Mouse (Mus musculus) heart, embryonic 15.5 days (tissue): ENCODE results near the gene Dock3. TPM values are rescaled to one million over a fixed set of nuclear protein-coding genes. Genes with fewer than 3 reads are reported as not detected.

Source experiments
- ATAC-seq: fragments of 200-750 bp; cut with Nextera tagmentation; replicated peaks from 2 replicates; pipeline ENCODE4 v1.8.0; 2017; ENCODE audit warnings: low read depth, moderate TSS enrichment; ENCODE audit not compliant: insufficient number of reproducible peaks, insufficient read depth, low FRiP score
- H3K27ac ChIP-seq: fragments of 300-500 bp; sonication (generic); 2 replicates; pipeline ENCODE4 v1.5.1; 2015; ENCODE audit warnings: mild to moderate bottlenecking, inconsistent platforms
- H3K27me3 ChIP-seq: fragments of 300-500 bp; sonication (generic); 2 replicates; pipeline ENCODE4 v1.6.1; 2015; ENCODE audit warnings: inconsistent platforms
- H3K36me3 ChIP-seq: fragments of 300-500 bp; sonication (generic); 2 replicates; pipeline ENCODE4 v1.6.1; 2015; ENCODE audit warnings: mild to moderate bottlenecking, inconsistent platforms
- H3K4me1 ChIP-seq: fragments of 300-500 bp; sonication (generic); replicated peaks from 2 replicates; pipeline ENCODE4 v1.6.1; 2015; ENCODE audit warnings: inconsistent platforms
- H3K4me2 ChIP-seq: fragments of 300-500 bp; sonication (generic); 2 replicates; pipeline ENCODE4 v1.6.1; 2015; ENCODE audit warnings: inconsistent platforms, mild to moderate bottlenecking, moderate library complexity
- H3K4me3 ChIP-seq: fragments of 300-500 bp; sonication (generic); 2 replicates; pipeline ENCODE4 v1.5.1; 2015; ENCODE audit warnings: mild to moderate bottlenecking, inconsistent platforms
- H3K9ac ChIP-seq: fragments of 300-500 bp; sonication (generic); 2 replicates; pipeline ENCODE4 v1.6.1; 2015; ENCODE audit warnings: mild to moderate bottlenecking, inconsistent platforms
- H3K9me3 ChIP-seq: fragments of 300-500 bp; sonication (generic); replicated peaks from 2 replicates; pipeline ENCODE4 v1.6.1; 2016; ENCODE audit warnings: inconsistent platforms
- WGBS: fragments of 180-500 bp; shearing (Covaris S2); methylation state at CpG from one replicate; pipeline ENCODE4 v1.1.7; 2015; ENCODE audit warnings: mixed read lengths; 5-methylcytosine and 5-hydroxymethylcytosine counted together
- polyA plus RNA-seq: library from polyadenylated mRNA; unstranded; fragments of >200 nt; fragmentation: Nextera tagmentation; extraction: Ambion mirVana; gene quantifications from 2 replicates; pipeline ENCODE4 v1.2.1, GENCODE M21; 2015

Dock3 gene
- polyA plus RNA-seq, 1 experiment from 2014 or later = 0.11 TPM

- no peak overlapping the region for H3K9ac ChIP-seq
- H3K4me2 ChIP-seq = no peak overlapping the region
- no peaks in the 10 kb centered on the region for H3K36me3 ChIP-seq
- H3K27ac ChIP-seq = no peak overlapping the region
- H3K4me3 ChIP-seq = no peak overlapping the region
- no peaks in the 10 kb centered on the region for H3K4me1 ChIP-seq
- no peaks in the 10 kb centered on the region for H3K27me3 ChIP-seq
- no peak for ATAC-seq
- H3K9me3 ChIP-seq = no peaks in the 10 kb centered on the region
- 71% methylated on average over 4 of the region's 4 CpGs for WGBS
Observed at GRCm38 (mm10) chr9:107009841-107010240, 221.9 kb downstream of the Dock3 start.

DNA sequence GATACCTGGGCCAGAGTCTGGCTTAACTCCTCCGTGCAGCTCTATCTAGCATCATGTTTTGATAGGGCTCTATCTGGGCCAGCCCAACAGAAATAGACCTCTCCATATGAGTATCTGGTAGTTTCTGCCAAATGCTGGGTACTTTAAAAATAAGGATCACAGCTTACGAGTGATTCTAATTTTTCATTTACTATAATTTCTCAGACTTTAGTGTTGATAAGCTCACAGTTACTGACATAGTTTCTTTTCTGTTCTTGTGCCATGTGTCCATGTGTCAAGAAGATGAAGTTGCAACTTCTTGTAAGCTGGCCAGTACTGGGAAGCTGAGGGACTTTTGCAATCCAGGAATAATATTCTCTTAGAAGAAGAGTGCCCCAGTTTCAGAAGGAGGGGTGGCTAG lies 228.5 kb downstream of the Dock3 start:
- Histone ChIP-seq H3K4me3 (no peak overlapping the region), H3K27ac (no peak overlapping the region), H3K27me3 (no peaks in the 10 kb centered on the region), H3K9me3 (no peaks in the 10 kb centered on the region), H3K9ac (no peak overlapping the region), H3K4me1 (no peaks in the 10 kb centered on the region), H3K4me2 (no peak overlapping the region), H3K36me3 (no peaks in the 10 kb centered on the region)
- WGBS = 53% methylated on average over 2 of the region's 2 CpGs
- ATAC-seq = no peak

DNA sequence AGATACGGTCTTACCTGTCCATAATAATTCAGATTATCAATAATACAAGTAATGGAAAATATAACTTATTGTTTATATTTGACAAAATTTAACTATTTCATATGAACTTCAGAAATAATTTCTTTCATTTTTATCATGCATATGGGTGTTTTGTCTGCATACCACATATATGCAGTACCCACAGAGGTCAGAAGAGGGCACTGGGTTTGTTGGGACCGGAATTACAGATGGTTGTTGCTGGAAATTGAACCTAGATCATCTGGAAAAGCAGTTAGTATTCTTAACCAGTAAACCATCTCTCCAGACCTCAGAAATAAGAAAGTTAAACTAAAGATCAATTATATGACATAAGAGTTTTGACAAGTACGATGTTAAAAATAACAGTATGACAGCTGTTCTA lies 261.0 kb downstream of the Dock3 start:
- Histone ChIP-seq H3K9me3 (no peaks in the 10 kb centered on the region), H3K9ac (no peak overlapping the region), H3K27me3 (0 out of 2 replicates have a peak, but pooled peaks cover 5% of the 10 kb centered on the region), H3K4me3 (no peak overlapping the region), H3K4me2 (no peak overlapping the region), H3K4me1 (no peaks in the 10 kb centered on the region), H3K36me3 (no peaks in the 10 kb centered on the region), H3K27ac (no peak overlapping the region)
- ATAC-seq = no peak
- 56% methylated on average over 3 of the region's 3 CpGs for WGBS

DNA sequence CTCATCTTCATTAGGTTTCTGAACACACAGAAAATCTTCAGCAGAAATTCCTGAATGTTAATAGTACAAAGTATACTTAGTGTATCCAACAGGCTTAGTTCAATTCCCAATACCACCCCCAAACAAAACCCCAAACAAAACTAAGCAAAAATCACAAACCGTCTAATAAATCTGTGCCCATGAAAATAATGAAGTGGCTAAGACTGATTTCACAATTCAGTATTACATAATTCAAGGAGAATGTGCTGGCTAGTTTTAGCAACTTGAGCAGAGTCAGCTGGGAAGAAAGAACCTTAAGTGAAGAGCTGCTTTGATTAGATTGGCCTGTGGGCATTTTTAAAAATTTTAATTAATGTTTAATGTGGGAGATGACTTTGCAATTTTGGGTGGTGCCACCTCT lies 273.3 kb downstream of the Dock3 start:
- no peak overlapping the region for H3K4me2 ChIP-seq
- no peak overlapping the region for H3K27ac ChIP-seq
- H3K4me1 ChIP-seq = no peaks in the 10 kb centered on the region
- no peak overlapping the region for H3K4me3 ChIP-seq
- 68% methylated on average over 1 of the region's 1 CpGs for WGBS
- no peaks in the 10 kb centered on the region for H3K36me3 ChIP-seq
- no peaks in the 10 kb centered on the region for H3K27me3 ChIP-seq
- H3K9ac ChIP-seq = no peak overlapping the region
- H3K9me3 ChIP-seq = no peaks in the 10 kb centered on the region
- ATAC-seq = no peak

- H3K27me3 ChIP-seq = no peaks in the 10 kb centered on the region
- H3K27ac ChIP-seq = no peak overlapping the region
- no peak overlapping the region for H3K9ac ChIP-seq
- no peaks in the 10 kb centered on the region for H3K4me1 ChIP-seq
- H3K9me3 ChIP-seq = no peaks in the 10 kb centered on the region
- H3K4me3 ChIP-seq = no peak overlapping the region
- H3K36me3 ChIP-seq = no peaks in the 10 kb centered on the region
- no peak for ATAC-seq
- H3K4me2 ChIP-seq = no peak overlapping the region
Observed at GRCm38 (mm10) chr9:106955486-106955885, 276.2 kb downstream of the Dock3 start.

- H3K36me3 ChIP-seq = no peaks in the 10 kb centered on the region
- no peak overlapping the region for H3K4me3 ChIP-seq
- H3K27ac ChIP-seq = no peak overlapping the region
- H3K9me3 ChIP-seq = no peaks in the 10 kb centered on the region
- no peak for ATAC-seq
- H3K27me3 ChIP-seq = no peaks in the 10 kb centered on the region
- H3K9ac ChIP-seq = no peak overlapping the region
- WGBS = 78% methylated on average over 1 of the region's 1 CpGs
- H3K4me2 ChIP-seq = no peak overlapping the region
- H3K4me1 ChIP-seq = no peaks in the 10 kb centered on the region
Observed at GRCm38 (mm10) chr9:106934998-106935397, 296.7 kb downstream of the Dock3 start.

GRCm38 (mm10) chr9:106914878-106915277 lies 316.8 kb downstream of the Dock3 start:
- Histone ChIP-seq H3K27ac (no peak overlapping the region), H3K4me1 (no peaks in the 10 kb centered on the region), H3K4me3 (no peak overlapping the region), H3K36me3 (no peaks in the 10 kb centered on the region), H3K9ac (no peak overlapping the region), H3K4me2 (no peak overlapping the region), H3K9me3 (no peaks in the 10 kb centered on the region), H3K27me3 (no peaks in the 10 kb centered on the region)
- 72% methylated on average over 6 of the region's 6 CpGs for WGBS
- ATAC-seq = no peak

GRCm38 (mm10) chr9:106913759-106914158 lies 317.9 kb downstream of the Dock3 start:
- Histone ChIP-seq H3K9me3 (no peaks in the 10 kb centered on the region), H3K36me3 (no peaks in the 10 kb centered on the region), H3K4me3 (no peak overlapping the region), H3K4me1 (no peaks in the 10 kb centered on the region), H3K9ac (no peak overlapping the region), H3K27me3 (no peaks in the 10 kb centered on the region), H3K4me2 (no peak overlapping the region), H3K27ac (no peak overlapping the region)
- 9% methylated on average over 1 of the region's 1 CpGs for WGBS
- no peak for ATAC-seq

DNA sequence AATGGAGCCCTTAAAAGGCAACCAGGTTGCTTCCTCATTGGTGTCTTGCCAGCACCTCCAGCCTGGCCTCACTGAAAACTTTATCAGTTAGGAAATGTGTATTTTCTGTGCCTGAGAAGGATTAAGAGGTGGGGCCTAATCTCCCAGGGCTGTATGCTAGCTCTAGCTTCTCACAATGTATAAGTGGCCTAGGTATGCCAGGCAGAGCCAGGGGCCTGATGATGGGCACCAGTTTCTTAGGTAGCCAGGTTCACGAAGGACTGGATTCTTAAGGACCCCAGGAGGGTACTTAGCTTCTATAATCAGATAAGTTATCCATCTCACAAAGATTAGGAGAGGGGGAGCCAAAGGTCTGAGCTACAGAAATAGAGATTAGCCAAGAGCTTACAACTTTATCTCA lies 320.1 kb downstream of the Dock3 start:
- Histone ChIP-seq H3K4me1 (no peaks in the 10 kb centered on the region), H3K4me3 (no peak overlapping the region), H3K9me3 (no peaks in the 10 kb centered on the region), H3K36me3 (no peaks in the 10 kb centered on the region), H3K27me3 (no peaks in the 10 kb centered on the region), H3K27ac (no peak overlapping the region), H3K9ac (no peak overlapping the region), H3K4me2 (no peak overlapping the region)
- ATAC-seq = no peak
- WGBS = 42% methylated on average over 1 of the region's 1 CpGs

DNA sequence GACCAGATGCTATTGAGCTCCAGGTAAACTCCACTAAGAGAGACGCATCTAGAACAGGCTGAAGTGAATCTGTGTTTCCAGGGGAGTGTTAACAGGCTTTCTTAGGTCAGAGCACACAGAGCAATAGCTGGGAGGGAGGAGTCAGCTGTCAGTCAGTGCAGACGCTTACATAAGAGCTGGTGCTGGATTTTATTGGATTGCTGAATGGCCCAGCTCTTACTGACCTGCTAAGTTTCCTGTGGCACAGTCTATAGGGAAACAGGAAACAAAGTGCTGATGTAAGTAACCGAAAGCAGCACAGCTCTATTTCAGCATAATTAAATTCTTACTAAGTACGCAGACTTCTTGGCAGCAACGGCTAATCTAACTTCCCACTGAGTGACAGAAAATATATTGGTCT lies 323.0 kb downstream of the Dock3 start:
- Histone ChIP-seq H3K27ac (no peak overlapping the region), H3K27me3 (no peaks in the 10 kb centered on the region), H3K9ac (no peak overlapping the region), H3K4me3 (no peak overlapping the region), H3K4me2 (no peak overlapping the region), H3K36me3 (no peaks in the 10 kb centered on the region), H3K4me1 (no peaks in the 10 kb centered on the region), H3K9me3 (no peaks in the 10 kb centered on the region)
- peak; percentile 53 for ATAC-seq
- 40% methylated on average over 5 of the region's 5 CpGs for WGBS

GRCm38 (mm10) chr9:106908174-106908573 lies 323.5 kb downstream of the Dock3 start:
- no peak overlapping the region for H3K9ac ChIP-seq
- no peaks in the 10 kb centered on the region for H3K4me1 ChIP-seq
- 80% methylated on average over 3 of the region's 3 CpGs for WGBS
- no peak overlapping the region for H3K4me3 ChIP-seq
- H3K9me3 ChIP-seq = no peaks in the 10 kb centered on the region
- no peak overlapping the region for H3K27ac ChIP-seq
- no peak for ATAC-seq
- no peak overlapping the region for H3K4me2 ChIP-seq
- no peaks in the 10 kb centered on the region for H3K36me3 ChIP-seq
- no peaks in the 10 kb centered on the region for H3K27me3 ChIP-seq

- Histone ChIP-seq H3K4me1 (no peaks in the 10 kb centered on the region), H3K27ac (no peak overlapping the region), H3K27me3 (no peaks in the 10 kb centered on the region), H3K4me2 (no peak overlapping the region), H3K4me3 (no peak overlapping the region), H3K36me3 (no peaks in the 10 kb centered on the region), H3K9me3 (no peaks in the 10 kb centered on the region), H3K9ac (no peak overlapping the region)
- no peak for ATAC-seq
- 82% methylated on average over 8 of the region's 8 CpGs for WGBS
Observed at GRCm38 (mm10) chr9:106906597-106906996, 325.1 kb downstream of the Dock3 start.

DNA sequence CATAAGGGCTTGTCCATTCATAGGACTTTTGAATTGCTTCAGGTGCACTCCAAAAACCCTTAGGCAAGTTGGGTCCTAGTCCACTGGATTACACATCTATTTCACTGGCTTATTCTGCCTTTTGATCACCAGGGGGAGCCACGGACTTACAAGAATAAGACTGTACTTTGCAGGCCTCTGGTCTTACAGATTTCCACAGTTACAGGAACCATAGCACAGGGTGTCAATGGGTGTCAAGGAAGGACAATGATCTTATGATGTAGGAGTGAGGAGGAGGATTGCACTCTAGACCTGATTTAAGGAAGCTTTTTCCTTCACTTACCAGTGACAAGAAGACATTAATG lies 327.9 kb downstream of the Dock3 start:
- no peaks in the 10 kb centered on the region for H3K27me3 ChIP-seq
- H3K27ac ChIP-seq = no peak overlapping the region
- no peak overlapping the region for H3K4me2 ChIP-seq
- no peaks in the 10 kb centered on the region for H3K9me3 ChIP-seq
- WGBS = 10% methylated on average over 1 of the region's 1 CpGs
- no peaks in the 10 kb centered on the region for H3K36me3 ChIP-seq
- no peak overlapping the region for H3K4me3 ChIP-seq
- no peaks in the 10 kb centered on the region for H3K4me1 ChIP-seq
- ATAC-seq = no peak
- no peak overlapping the region for H3K9ac ChIP-seq
